Mouse (Mus musculus) cortical plate, adult 2 months (tissue): Measurements from ENCODE around the gene Fgfr2.

Experiments
- CTCF ChIP-seq: fragments of 200-500 bp; IDR thresholded peaks from 2 replicates; pipeline ENCODE4 v1.5.1; 2011; ENCODE audit warnings: mild to moderate bottlenecking, control low read depth, low read length; ENCODE audit not compliant: insufficient read depth; ENCODE audit errors: extremely low read depth
- POLR2A ChIP-seq: fragments of 200-500 bp; IDR thresholded peaks from 2 replicates; pipeline ENCODE4 v1.6.1; 2011; ENCODE audit warnings: mild to moderate bottlenecking, low read length, control low read depth; ENCODE audit not compliant: insufficient read depth; ENCODE audit errors: extremely low read depth

DNA sequence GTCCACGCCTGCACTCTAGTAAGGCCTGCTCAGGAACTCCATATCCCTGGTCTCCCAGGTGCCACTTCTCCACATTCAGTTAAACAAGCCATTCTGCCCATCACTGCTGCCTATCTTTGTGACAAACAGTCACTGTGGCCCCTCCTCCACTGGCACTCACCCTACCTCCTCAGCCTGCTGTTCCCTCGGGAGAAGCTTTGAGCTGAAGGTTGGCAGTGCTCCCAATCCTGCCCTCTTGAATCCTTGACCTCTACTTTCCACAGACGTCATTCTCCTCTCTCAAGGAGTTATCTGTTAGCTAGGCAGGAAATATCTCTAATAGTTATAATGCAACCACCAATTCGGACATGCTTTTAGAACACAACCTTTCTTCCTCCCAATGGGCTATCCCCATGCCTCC is 3008.7 kb downstream of the Fgfr2 start:
- TF ChIP-seq CTCF, result no peak
- no peak for TF ChIP-seq POLR2A
